Mouse (Mus musculus) erythroblast, embryonic 14.5 days (primary cell): ENCODE measurements around the gene Exo1.

Source experiments
- GATA1 ChIP-seq: IDR thresholded peaks from 2 replicates; pipeline ENCODE4 v1.6.1; 2012; ENCODE audit warnings: low read length, inconsistent platforms, mixed read lengths
- TAL1 ChIP-seq: IDR thresholded peaks from 3 replicates; pipeline ENCODE4 v1.6.1; 2012; ENCODE audit warnings: low read length, inconsistent platforms, mixed read lengths

- no peak for TF ChIP-seq GATA1
- TF ChIP-seq TAL1: no peak
Observed at GRCm38 (mm10) chr1:175893263-175893662, 12.9 kb downstream of the Exo1 start.
